ENCODE assay signal across 8 mouse cellular contexts in the genomic region with DNA sequence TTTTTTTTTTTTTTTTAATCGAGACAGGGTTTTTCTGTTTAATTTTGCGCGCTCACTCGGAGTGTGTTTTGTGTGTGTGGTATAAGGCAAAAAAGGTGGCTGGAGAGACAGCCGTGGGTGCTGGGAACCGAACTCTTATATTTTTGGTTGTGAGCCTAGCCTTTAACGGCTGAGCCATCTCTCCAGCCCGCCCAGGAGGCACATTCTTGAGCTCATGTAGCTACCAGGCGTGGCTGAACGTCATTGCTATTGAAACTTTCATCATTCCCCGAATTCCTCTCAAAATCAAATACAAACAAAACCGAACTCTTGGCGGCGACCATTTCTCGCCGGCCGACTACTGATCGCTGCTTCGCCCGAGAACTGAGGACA. TPM values are rescaled to one million over a fixed set of nuclear protein-coding genes. Genes with fewer than 3 reads are reported as not detected.
DNase-seq lines count a peak whose midpoint lies in the region; ATAC-seq and TF ChIP-seq lines count a peak whose summit lies in the region.
"Not testable (repeated sequence)": the region's sequence is repeated elsewhere in the genome, so short reads cannot be mapped to it uniquely, and the experiment has no call there.

No protein-coding gene starts in this region.

- peak; percentile 22; the same call in 1 of the 2 replicates for ATAC-seq in intestine, postnatal 0 days
- ATAC-seq in megakaryocyte-erythroid progenitor cell, adult 5-6 weeks (replicated peaks; ENCODE audit: low FRiP score, low TSS enrichment, poor library complexity, severe bottlenecking): peak; percentile 4

- peaks cover 19% of the 10 kb centered on the region for H3K4me1 ChIP-seq in embryonic facial prominence, embryonic 10.5 days
- not testable (repeated sequence) for H3K4me1 ChIP-seq in intestine, postnatal 0 days (replicated peaks; ENCODE audit: control insufficient read depth, insufficient read depth, low read length)

- H3K4me2 ChIP-seq in intestine, postnatal 0 days (replicated peaks; ENCODE audit: low read depth): peak overlapping the region; percentile 64

- intact Hi-C loops in left cerebral cortex, postnatal 25 days (cut with DNase I): not testable (repeated sequence)

- H3K9me3 ChIP-seq in embryonic facial prominence, embryonic 10.5 days; intestine, postnatal 0 days (ENCODE audit: control insufficient read depth): not testable (repeated sequence)

- WGBS in embryonic facial prominence, embryonic 10.5 days: under 1% methylated on average over 20 of the region's 20 CpGs
- WGBS in intestine, postnatal 0 days: under 1% methylated on average over 20 of the region's 20 CpGs

- peak overlapping the region; percentile 68 for H3K4me3 ChIP-seq in embryonic facial prominence, embryonic 10.5 days
- peak overlapping the region; percentile 67 for H3K4me3 ChIP-seq in intestine, postnatal 0 days (ENCODE audit: low read depth, low read length)

- peak overlapping the region; percentile 85 for H3K27ac ChIP-seq in embryonic facial prominence, embryonic 10.5 days (replicated peaks)
- peak overlapping the region; percentile 83 for H3K27ac ChIP-seq in intestine, postnatal 0 days (ENCODE audit: low read depth, low read length)

- peak overlapping the region; percentile 62 for H3K9ac ChIP-seq in intestine, postnatal 0 days (ENCODE audit: low read depth, low read length)

- TF ChIP-seq CTCF in intestine, postnatal 0 days (IDR thresholded peaks at IDR 0.05; ENCODE audit: low read depth): not testable (repeated sequence)

- H3K27me3 ChIP-seq in embryonic facial prominence, embryonic 10.5 days (replicated peaks; ENCODE audit: low read depth, poor library complexity, severe bottlenecking); intestine, postnatal 0 days (replicated peaks; ENCODE audit: control insufficient read depth, insufficient read depth, low read length): not testable (repeated sequence)

- DNase-seq in adrenal gland, adult 2 months: peak; percentile 86
- DNase-seq in embryonic facial prominence, embryonic 10.5 days (ENCODE audit: low spot score): peak; percentile 88
- DNase-seq in gastrocnemius, postnatal 4 days (ENCODE audit: low spot score in 2 of 2): peak; percentile 53 to 65
- peak; percentile 78 to 89 for DNase-seq in left cerebral cortex, postnatal 25 days (ENCODE audit: low spot score in 2 of 2)
- peak; percentile 51 for DNase-seq in right cerebral cortex, postnatal 14 days
- peak; percentile 53 to 77 for DNase-seq in urinary bladder, postnatal 36 days (ENCODE audit: low spot score in 2 of 2)

- H3K36me3 ChIP-seq in embryonic facial prominence, embryonic 10.5 days (replicated peaks); intestine, postnatal 0 days (ENCODE audit: control insufficient read depth, insufficient read depth): not testable (repeated sequence)

RNA-seq across cellular contexts. Expression of a gene that starts 9.7 kb away (rescaled TPM):
- total RNA-seq in adrenal gland, adult 2 months (2021): under 1 TPM; 0.23 to 0.31 TPM
- polyA plus RNA-seq in adrenal gland, adult 2 months (2012; rRNA removed): 0.08 and 0.16 TPM in 2 replicates
- polyA plus RNA-seq in embryonic facial prominence, embryonic 10.5 days (2016; fragmentation: Nextera tagmentation; extraction: Ambion mirVana): not detected in 2 replicates
- total RNA-seq in gastrocnemius, postnatal 4 days (2021): under 1 TPM; 0.15 to 0.16 TPM
- 0.21 and 0.27 TPM in 2 replicates for polyA plus RNA-seq in intestine, postnatal 0 days (2015; fragmentation: Nextera tagmentation; extraction: Ambion mirVana)
- not detected for total RNA-seq in left cerebral cortex, postnatal 25 days (2021)
- 0.39 and 1.2 TPM in 2 replicates for total RNA-seq in megakaryocyte-erythroid progenitor cell, adult 5-6 weeks (2014; fragmentation: Nextera tagmentation)
- 1.3 and 14.3 TPM in 2 replicates for total RNA-seq in megakaryocyte-erythroid progenitor cell, adult 5-6 weeks (2017)

RNA-seq across cellular contexts. Expression of a gene that starts 27.4 kb away (rescaled TPM):
- total RNA-seq in adrenal gland, adult 2 months (2021): not detected
- not detected in 2 replicates for polyA plus RNA-seq in adrenal gland, adult 2 months (2012; rRNA removed)
- not detected in 2 replicates for polyA plus RNA-seq in embryonic facial prominence, embryonic 10.5 days (2016; fragmentation: Nextera tagmentation; extraction: Ambion mirVana)
- not detected for total RNA-seq in gastrocnemius, postnatal 4 days (2021)
- 0.25 TPM in 1 of 2 replicates, not detected in the other for polyA plus RNA-seq in intestine, postnatal 0 days (2015; fragmentation: Nextera tagmentation; extraction: Ambion mirVana)
- not detected for total RNA-seq in left cerebral cortex, postnatal 25 days (2021)
- not detected in 2 replicates for total RNA-seq in megakaryocyte-erythroid progenitor cell, adult 5-6 weeks (2014; fragmentation: Nextera tagmentation)
- not detected in 2 replicates for total RNA-seq in megakaryocyte-erythroid progenitor cell, adult 5-6 weeks (2017)

RNA-seq across cellular contexts. Expression of a gene that starts 27.4 kb away (rescaled TPM):
- under 1 TPM; 0.66 to 0.79 TPM for total RNA-seq in adrenal gland, adult 2 months (2021)
- 0.12 TPM in 1 of 2 replicates, not detected in the other for polyA plus RNA-seq in adrenal gland, adult 2 months (2012; rRNA removed)
- not detected in 2 replicates for polyA plus RNA-seq in embryonic facial prominence, embryonic 10.5 days (2016; fragmentation: Nextera tagmentation; extraction: Ambion mirVana)
- not detected for total RNA-seq in gastrocnemius, postnatal 4 days (2021)
- 0.35 and 0.80 TPM in 2 replicates for polyA plus RNA-seq in intestine, postnatal 0 days (2015; fragmentation: Nextera tagmentation; extraction: Ambion mirVana)
- total RNA-seq in left cerebral cortex, postnatal 25 days (2021): not detected
- 0.94 TPM in 1 of 2 replicates, not detected in the other for total RNA-seq in megakaryocyte-erythroid progenitor cell, adult 5-6 weeks (2014; fragmentation: Nextera tagmentation)
- total RNA-seq in megakaryocyte-erythroid progenitor cell, adult 5-6 weeks (2017): 1.8 and 5.5 TPM in 2 replicates

Comparison
In these comparisons a context has a peak if more than half of its experiments do, and no peak if none do; other contexts are left out.
1. Peak in every context shown above with its lines: DNase-seq, ATAC-seq, H3K4me3 ChIP-seq and H3K27ac ChIP-seq.